Mouse (Mus musculus) NIH3T3 (cell line): ENCODE results near the gene Scmh1.
A peak's percentile ranks its signal among the peaks of the same experiment; 100 is the strongest.

ENCODE experiments used
- DNase-seq: peaks from one replicate; pipeline ENCODE4 v3.0.0-alpha.2; 2012; ENCODE audit warnings: low read depth

Gene Scmh1

DNA sequence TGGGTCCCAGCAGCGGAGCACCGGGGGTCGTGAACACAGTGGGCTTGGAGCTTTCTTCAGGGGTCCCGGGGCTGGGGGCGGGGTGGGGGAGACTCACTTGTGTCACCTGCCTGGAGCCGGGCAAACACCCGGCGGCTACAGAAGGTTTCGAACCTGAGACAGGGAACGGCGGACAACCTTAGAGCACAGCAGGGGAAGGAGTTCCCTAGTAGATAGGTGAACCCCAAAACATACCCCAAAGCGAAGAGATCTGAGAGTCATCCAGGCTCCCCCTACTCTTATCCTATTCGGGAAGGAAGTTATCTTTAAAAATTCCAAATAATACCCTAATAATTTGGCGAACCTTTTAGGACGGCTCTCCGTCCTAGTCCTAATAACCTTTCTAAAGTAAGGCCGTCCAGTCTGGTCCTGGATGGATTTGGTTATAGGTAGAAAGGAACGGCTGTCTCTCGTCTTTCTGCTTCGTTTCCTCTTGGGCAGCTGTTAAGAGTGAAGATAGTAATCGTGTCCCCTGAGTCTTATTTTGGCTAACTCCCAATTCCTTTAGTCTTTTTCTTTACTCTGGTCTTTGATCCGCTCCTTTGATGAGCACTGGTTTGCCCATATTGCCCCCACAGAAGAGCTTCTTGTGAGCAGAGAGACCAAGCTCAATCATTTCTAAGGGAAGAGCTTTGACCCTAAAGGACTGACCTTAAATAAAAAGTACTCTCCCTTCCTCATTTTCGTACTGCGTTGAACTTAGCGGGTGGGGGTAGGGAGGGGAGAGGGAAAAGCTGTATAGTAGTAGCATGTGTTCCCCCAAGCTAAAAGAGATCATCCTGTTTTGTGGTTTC lies 941 bp downstream of the Scmh1 start:
- DNase-seq, result peak; percentile 63

DNA sequence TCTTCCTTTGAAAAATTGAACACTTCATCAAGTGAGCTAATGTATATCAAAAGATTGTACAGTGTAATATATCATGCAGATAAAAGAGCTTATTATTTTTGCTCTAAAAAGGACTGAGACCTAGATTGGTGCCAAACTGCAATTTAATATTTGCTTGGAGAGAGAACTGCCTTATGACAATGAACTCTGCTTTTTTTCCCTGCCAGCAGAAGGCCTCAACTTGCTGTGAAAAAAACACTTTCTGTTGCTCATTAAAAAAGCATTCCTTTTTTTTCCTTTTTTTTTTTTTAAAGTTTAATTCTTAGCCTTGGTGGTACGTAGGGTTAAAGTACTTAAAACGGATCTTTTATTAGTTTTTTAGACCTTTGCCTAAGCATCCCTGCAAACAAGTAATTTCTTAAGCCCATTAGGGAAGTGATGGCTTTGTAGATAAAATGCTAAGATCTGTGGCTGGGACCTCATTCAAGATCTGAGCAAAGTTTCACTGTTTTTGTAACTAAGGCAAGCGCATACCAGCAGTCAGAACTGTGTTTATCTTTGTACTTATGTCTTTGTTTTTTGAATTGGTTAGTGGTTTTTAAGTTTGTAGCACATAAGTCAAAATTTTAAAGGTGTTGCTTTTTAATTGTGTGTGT lies 1.7 kb downstream of the Scmh1 start:
- DNase-seq, result peak; percentile 36

DNA sequence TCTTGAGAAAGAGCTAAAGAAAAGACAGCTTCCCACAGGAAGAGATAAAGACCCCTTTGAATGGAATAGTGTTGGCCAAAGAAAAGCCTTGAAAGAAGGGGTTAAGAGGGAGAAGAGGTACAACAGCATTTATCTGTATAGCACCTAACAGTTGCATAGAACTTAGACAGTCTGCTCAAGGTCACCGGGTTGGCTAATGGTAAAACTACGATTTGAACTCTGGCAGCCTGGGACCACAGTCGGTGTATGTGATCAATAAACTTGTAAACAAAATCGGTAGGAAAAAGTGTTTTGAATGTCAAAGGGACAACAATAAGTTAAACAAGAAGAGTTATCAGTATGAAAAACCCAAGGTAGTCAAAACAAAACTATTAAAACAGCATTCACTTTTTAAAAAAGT lies 13.0 kb downstream of the Scmh1 start:
- DNase-seq, result no peak

DNA sequence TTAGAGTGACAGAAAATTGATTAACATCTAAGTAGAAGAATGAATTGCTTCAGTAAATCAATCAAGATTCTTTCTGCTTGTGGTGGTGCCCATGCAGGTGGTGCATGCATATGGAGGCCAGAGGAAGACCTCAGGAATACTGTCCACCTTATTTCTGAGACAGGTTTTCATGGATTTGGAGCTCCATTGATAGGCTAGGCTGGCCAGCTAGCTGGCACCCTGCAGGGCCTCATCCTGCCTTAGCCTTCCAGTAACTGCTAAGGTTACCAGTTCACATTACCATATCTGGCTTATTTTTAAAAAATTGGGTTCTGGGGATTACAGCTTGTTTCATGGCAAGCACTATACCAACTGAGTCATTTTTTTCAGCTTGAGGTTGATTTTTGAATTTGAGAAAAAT lies 15.1 kb downstream of the Scmh1 start:
- no peak for DNase-seq

DNA sequence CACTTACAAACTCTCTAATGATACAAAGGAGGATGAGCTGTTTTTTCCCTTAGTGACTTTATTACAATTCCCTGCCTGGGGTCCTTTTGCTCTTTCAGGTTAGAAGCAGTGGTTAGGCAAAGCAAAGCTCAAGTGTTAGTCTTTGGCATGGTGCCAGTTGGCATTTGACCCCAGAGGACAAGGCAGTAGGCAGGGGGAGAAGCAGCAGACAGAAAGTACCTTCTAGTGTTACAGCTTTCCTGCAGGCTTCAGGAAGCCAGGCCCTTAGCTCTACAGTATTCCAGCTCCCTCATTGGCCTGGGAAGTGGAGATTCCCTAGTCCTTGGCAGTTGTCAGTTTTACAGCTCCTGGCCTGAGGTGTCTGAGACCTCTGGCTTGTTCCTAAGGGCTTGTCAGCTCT lies 15.6 kb downstream of the Scmh1 start:
- peak; percentile 44 for DNase-seq

DNA sequence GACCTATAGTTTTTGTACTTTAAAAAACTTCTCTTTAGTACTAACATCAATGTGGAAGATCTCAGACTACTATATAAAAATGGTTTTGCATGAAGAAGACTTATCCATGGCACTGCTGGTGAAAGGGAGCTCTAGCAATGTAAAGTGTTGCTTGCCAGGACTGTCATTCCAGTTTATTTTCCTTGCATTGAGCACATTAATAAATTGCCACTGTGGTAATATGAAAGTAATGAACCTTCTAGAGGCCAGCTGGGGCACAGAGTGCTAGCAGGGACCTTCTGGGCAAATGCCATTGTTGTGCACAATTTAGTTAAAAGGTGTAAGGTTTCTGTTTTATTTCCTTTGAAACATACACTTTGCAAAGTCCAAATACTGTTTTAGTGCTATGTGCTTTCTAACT lies 25.5 kb downstream of the Scmh1 start:
- DNase-seq, result no peak

DNA sequence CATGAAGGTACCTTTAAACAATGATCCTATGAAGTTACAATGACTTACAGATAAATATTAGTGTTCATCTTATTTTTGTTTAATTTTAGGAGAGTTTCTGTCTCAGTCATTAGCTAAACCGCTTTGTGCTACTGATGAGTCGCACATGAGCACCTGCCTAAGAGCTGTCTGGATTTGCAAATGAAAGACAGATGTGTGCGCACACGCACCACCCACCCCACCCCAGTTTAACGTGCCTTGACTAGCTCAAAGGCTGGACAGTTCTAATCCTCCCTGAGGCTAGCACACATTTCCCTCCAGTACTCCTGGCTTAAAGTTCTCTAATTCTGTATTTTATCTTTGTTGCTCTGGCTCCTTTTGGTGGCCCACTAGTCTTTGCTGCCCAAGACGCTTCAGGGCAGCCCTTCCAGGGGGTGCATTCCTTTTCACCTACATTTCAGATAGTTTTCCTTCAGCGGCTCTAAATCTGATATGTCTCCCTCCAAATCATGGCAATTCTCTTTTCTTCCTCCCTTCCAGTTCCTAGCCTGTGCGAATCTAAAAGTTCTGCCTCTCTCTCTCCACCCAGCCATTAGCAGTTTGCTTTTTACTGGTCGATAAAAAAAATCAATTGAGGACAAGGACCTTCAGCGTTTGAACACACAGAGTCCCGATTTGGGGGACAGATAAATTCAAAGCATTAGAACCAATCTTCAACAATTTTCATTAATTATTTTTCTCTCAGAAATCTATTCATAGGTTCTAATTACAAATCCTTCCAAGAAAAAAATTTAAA lies 27.7 kb downstream of the Scmh1 start:
- DNase-seq, result peak; percentile 51

GRCm38 (mm10) chr4:120461741-120462140 lies 56.7 kb downstream of the Scmh1 start:
- no peak for DNase-seq

DNA sequence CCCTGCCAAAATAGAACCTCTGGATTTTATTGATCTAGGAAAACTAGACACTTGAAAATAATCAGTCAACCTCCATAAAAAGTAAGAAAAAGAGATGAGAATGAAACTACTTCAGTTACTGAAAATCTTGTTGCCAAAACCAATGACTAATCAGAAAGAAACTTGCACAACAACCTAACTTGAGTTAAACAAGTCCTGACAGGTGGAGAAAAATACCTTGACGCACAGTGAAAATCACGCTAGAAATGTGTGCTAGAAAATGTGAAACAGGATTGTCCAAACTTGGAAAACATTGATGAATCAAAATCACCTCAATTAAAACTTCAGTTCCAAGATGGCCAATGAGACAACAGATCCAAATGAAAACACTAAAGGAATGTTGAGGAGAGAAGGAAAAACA lies 67.9 kb downstream of the Scmh1 start:
- DNase-seq, result peak; percentile 69

- peak; percentile 76 for DNase-seq
Observed at GRCm38 (mm10) chr4:120487707-120488106, 82.6 kb downstream of the Scmh1 start.

DNA sequence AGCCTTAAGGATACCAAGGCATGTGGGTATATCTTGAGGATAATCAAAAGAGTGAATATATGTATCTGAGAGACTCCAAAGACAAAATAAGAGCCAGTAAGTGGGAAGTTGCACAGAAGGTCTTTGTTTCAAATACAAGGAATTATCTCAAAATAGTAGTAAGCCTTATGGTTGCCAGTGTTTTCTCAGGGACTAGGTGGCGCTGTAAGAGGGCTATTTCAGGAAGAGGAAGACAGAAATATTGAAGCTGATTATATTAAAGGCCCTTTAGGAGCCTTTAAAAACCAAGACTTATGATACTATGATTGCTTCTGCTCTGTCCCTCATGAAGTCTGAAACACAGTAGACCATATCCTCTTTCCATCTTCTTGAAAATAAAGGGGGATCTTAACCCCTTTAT lies 101.9 kb downstream of the Scmh1 start:
- peak; percentile 20 for DNase-seq

DNA sequence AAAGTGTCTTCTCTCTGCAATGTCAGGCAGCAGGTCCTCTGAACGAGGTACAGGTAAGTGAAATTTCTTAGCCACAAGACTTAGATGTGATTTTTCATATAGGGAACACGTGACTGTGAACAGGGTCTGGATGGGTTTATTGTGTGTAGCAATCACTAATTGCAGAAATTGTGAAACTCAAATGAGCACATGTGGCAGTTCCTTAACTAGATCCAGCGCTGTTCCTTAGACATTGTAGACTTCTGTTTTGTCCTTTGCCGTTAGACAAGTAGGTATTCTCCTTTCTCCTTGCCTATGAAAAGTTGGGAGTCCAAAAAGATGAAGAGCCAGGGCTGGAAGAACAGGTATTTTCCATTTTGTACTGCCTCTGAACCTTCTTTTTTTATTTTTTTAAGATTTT lies 106.1 kb downstream of the Scmh1 start:
- DNase-seq, result no peak

DNA sequence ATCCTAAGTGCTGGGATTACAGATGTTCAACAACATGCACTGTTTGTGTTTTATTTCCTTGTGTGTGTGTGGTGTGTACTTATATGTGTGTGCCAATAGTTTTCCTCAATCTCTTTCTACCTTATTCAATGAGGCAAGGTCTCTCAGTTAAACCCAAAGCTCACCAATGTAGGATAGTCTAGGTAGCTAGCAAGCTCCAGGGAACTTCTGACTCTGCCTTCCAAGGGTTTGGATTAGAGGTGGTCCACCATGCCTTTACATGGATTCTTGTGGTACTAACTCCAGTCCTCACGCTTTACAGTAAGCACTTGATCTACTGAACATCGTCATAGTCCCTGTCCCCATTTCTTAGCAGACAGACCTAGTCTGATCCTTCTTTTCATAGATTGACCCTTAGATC lies 109.3 kb downstream of the Scmh1 start:
- no peak for DNase-seq

DNA sequence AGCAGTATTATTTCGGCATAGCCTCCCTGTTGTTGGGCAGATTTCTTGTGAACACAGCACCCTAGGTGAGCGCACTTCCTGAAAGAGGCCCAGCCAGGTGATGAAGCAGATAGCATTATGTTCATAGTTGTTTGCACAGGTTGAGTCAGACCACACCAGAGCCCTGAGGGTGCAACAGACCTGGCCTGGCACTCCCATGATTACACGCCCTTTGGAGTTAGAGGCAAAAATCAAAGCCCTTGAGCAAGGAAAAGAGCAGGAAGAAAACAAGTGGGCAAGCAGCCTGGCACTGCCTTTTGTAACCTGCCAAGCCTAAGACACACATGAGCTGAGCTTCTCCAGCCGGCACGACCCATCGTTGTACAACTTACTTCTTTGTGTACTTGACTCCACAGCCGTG lies 111.4 kb downstream of the Scmh1 start:
- DNase-seq, result no peak

GRCm38 (mm10) chr4:120516907-120517306 lies 111.8 kb downstream of the Scmh1 start:
- no peak for DNase-seq

GRCm38 (mm10) chr4:120517335-120517734 lies 112.3 kb downstream of the Scmh1 start:
- DNase-seq, result peak; percentile 96

- no peak for DNase-seq
Observed at GRCm38 (mm10) chr4:120521761-120522160, 116.7 kb downstream of the Scmh1 start.

DNA sequence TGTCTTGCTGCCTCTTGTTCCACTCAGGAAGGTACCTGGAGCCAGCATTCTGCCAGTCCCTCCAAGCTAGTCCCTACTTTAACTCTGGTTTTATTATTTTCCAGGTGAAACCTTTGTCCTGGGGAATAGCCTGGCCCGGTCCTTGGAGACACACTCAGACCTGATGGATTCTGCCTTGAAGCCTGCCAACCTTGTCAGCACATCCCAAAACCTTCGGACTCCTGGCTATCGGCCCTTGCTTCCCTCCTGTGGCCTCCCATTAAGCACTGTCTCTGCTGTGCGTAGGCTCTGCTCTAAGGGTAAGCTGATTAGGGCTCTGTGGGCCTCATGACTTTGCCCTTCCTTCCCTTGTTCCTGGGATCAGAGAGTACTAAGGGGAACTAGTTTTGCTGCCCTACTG lies 117.3 kb downstream of the Scmh1 start:
- DNase-seq, result no peak

DNA sequence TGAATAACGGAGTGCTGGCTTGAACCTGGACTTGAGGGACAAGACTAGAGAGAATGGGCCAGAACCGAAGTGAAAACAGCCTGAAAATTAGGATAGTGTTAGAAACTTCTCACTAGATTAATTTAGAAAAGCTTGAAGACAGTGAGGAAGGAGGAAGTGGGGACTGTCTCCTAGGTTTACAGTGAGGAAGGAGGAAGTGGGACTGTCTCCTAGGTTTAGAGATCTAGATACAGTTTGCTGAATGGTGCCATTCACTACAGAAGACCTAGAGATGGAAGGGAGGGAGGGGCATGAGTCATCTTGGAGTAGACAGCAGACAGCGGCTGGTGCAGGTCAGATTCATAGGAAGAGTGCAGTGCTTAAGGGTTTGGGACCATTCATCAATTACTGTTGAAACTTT lies 118.0 kb downstream of the Scmh1 start:
- no peak for DNase-seq

DNA sequence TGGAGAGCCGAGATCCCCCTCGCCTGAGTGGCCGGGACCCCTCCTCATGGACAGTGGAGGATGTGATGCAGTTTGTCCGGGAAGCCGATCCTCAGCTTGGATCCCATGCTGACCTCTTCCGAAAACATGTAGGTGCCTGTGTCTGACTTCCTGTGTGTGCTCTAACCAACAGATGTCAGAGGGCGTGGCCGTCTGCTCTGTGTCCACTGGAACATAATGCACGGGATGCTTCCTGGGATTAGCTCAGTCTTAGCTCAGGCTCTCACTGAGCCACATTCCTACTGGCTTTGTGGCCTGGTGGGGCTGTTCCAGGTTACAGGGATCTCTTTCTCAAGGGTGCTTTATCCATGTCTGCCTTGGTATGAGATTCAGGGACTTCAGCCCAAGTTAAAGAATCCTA lies 123.1 kb downstream of the Scmh1 start:
- DNase-seq, result no peak

GRCm38 (mm10) chr4:120531986-120532385 lies 126.9 kb downstream of the Scmh1 start, which contains the start of gene Slfnl1:
TSS of gene Slfnl1 (plus strand) at chr4:120532231.
- no peak for DNase-seq

DNA sequence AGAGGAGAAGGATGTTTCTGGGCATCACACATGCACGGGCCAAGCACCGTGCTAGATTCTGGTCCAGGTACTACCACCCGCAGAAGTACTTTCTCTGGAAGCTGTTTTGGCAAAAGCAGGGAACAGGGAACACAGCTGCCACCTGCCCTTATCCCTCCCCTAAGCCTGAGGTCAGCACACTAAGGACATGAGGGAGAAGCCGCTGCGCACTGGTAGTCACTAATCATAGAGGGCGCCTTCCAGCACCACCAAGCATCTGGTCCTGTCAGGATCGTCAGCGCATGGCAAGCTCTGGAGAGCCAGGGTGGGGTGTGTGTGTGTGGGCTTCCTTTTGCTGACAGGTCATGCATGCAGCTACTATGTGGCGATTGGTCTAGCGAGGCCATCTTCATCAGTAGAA lies 133.6 kb downstream of the Scmh1 start:
- DNase-seq, result no peak

- DNase-seq, result peak; percentile 75
Observed at GRCm38 (mm10) chr4:120544896-120545295, 139.8 kb downstream of the Scmh1 start.
